Mouse (Mus musculus) liver, embryonic 15.5 days (tissue): ENCODE data around the gene Hoxd11. TPM values are rescaled to one million over a fixed set of nuclear protein-coding genes. Genes with fewer than 3 reads are reported as not detected.
A peak's percentile ranks its signal among the peaks of the same experiment; 100 is the strongest.

ENCODE experiments used
- ATAC-seq: fragments of 200-750 bp; cut with Nextera tagmentation; 2 replicates; pipeline ENCODE4 v1.8.0; 2017; ENCODE audit warnings: moderate number of reproducible peaks, mild to moderate bottlenecking, moderate library complexity; ENCODE audit not compliant: insufficient read depth
- H3K27ac ChIP-seq: fragments of 300-500 bp; sonication (generic); replicated peaks from 2 replicates; pipeline ENCODE4 v1.5.1; 2015; ENCODE audit warnings: mild to moderate bottlenecking, inconsistent platforms
- H3K27me3 ChIP-seq: fragments of 300-500 bp; sonication (generic); 2 replicates; pipeline ENCODE4 v1.6.1; 2015; ENCODE audit warnings: mild to moderate bottlenecking, inconsistent platforms
- H3K36me3 ChIP-seq: fragments of 300-500 bp; sonication (generic); replicated peaks from 2 replicates; pipeline ENCODE4 v1.6.1; 2015; ENCODE audit warnings: moderate library complexity, mild to moderate bottlenecking, inconsistent platforms
- H3K4me1 ChIP-seq: fragments of 300-500 bp; sonication (generic); replicated peaks from 2 replicates; pipeline ENCODE4 v1.6.1; 2015; ENCODE audit warnings: inconsistent platforms
- H3K4me2 ChIP-seq: fragments of 300-500 bp; sonication (generic); 2 replicates; pipeline ENCODE4 v1.6.1; 2015; ENCODE audit warnings: moderate library complexity, mild to moderate bottlenecking, inconsistent platforms
- H3K4me3 ChIP-seq: fragments of 300-500 bp; sonication (generic); replicated peaks from 2 replicates; pipeline ENCODE4 v1.5.1; 2015; ENCODE audit warnings: mild to moderate bottlenecking, inconsistent platforms
- H3K9ac ChIP-seq: fragments of 300-500 bp; sonication (generic); 2 replicates; pipeline ENCODE4 v1.6.1; 2015; ENCODE audit warnings: moderate library complexity, mild to moderate bottlenecking, inconsistent platforms
- H3K9me3 ChIP-seq: fragments of 300-500 bp; sonication (generic); replicated peaks from 2 replicates; pipeline ENCODE4 v1.6.1; 2016; ENCODE audit warnings: inconsistent platforms
- WGBS: fragments of 180-500 bp; shearing (Covaris S2); methylation state at CpG from one replicate; pipeline ENCODE4 v1.1.7; 2015; ENCODE audit warnings: mixed read lengths; ENCODE audit not compliant: insufficient replicate concordance; 5-methylcytosine and 5-hydroxymethylcytosine counted together
- polyA plus RNA-seq: library from polyadenylated mRNA; unstranded; fragments of >200 nt; fragmentation: Nextera tagmentation; extraction: Ambion mirVana; gene quantifications from 2 replicates; pipeline ENCODE4 v1.2.1, GENCODE M21; 2015

Hoxd11 gene
- polyA plus RNA-seq, 1 experiment from 2014 or later: not detected

- no peak for ATAC-seq
- Histone ChIP-seq H3K9ac (no peak overlapping the region), H3K27me3 (peaks cover 100% of the 10 kb centered on the region), H3K36me3 (no peaks in the 10 kb centered on the region), H3K27ac (no peak overlapping the region), H3K4me2 (no peak overlapping the region), H3K4me1 (no peaks in the 10 kb centered on the region), H3K9me3 (no peaks in the 10 kb centered on the region), H3K4me3 (no peak overlapping the region)
- 2% methylated on average over 35 of the region's 35 CpGs for WGBS
Observed at GRCm38 (mm10) chr2:74691995-74692807, 12.8 kb downstream of the Hoxd11 start.

DNA sequence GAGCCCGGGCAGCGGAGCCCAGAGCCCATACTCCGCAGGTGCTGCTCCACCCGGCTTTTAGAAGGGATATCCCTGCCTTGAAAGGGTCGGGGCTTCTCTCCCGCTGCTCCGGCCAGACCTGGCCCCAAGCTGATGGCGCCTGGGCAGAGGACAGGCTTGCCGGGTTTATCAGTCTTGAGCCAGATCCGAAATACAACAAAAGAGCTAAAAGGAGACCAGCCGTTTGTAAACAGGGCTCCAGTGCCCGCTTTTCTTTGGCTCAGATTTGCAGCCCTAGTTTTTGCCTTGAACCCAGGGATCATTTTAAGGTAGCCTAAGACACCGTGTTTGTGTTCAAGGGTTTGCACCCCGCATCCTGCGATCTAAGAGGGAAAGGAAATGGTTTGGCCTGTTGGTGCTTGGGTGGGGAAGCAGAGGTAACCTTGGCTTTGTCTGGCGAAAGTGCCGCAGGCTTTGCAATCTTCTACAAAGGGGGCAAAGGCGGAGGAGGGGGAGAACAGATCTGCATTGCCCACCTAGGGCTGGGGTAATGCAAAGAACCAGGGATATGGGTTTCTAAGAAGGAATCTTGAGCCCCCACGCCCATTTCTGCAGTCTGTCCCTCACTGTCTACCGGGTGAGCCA is 13.6 kb downstream of the Hoxd11 start:
- Histone ChIP-seq H3K4me3 (no peak overlapping the region), H3K9me3 (no peaks in the 10 kb centered on the region), H3K4me2 (no peak overlapping the region), H3K36me3 (no peaks in the 10 kb centered on the region), H3K27ac (no peak overlapping the region), H3K9ac (no peak overlapping the region), H3K4me1 (peaks cover 5% of the 10 kb centered on the region), H3K27me3 (peaks cover 100% of the 10 kb centered on the region)
- no peak for ATAC-seq
- 2% methylated on average over 20 of the region's 20 CpGs for WGBS

GRCm38 (mm10) chr2:74693432-74693827 is 14.1 kb downstream of the Hoxd11 start:
- Histone ChIP-seq H3K36me3 (no peaks in the 10 kb centered on the region), H3K4me1 (peaks cover 6% of the 10 kb centered on the region), H3K9me3 (no peaks in the 10 kb centered on the region), H3K27ac (no peak overlapping the region), H3K4me2 (no peak overlapping the region), H3K27me3 (peaks cover 100% of the 10 kb centered on the region), H3K9ac (no peak overlapping the region), H3K4me3 (no peak overlapping the region)
- ATAC-seq: no peak
- 17% methylated on average over 4 of the region's 4 CpGs for WGBS

GRCm38 (mm10) chr2:74694066-74694465 is 14.7 kb downstream of the Hoxd11 start:
- Histone ChIP-seq H3K4me3 (no peak overlapping the region), H3K36me3 (no peaks in the 10 kb centered on the region), H3K27me3 (peaks cover 100% of the 10 kb centered on the region), H3K9me3 (no peaks in the 10 kb centered on the region), H3K9ac (no peak overlapping the region), H3K4me1 (peaks cover 6% of the 10 kb centered on the region), H3K4me2 (no peak overlapping the region), H3K27ac (no peak overlapping the region)
- WGBS: 3% methylated on average over 16 of the region's 16 CpGs
- no peak for ATAC-seq

DNA sequence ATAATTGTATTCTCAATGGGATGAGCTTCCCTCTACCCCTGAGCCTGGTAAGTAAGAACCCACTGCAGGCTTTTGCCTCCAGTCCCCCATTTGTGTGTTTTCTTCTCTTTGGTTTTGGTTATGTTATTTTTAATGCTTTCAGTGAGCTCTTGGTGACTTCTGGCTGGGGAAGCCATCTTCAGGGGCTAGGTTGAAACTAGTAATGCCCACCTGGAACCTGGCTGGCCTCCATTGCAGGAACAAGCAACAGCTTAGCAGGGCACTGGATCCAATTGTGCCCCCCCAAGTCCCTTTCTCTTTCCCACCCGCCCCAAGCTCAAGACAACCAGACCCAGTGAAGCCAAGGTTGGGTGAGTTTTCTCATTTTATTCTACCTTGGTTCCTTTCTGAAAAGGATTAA is 16.0 kb downstream of the Hoxd11 start:
- ATAC-seq: no peak
- Histone ChIP-seq H3K9me3 (no peaks in the 10 kb centered on the region), H3K9ac (no peak overlapping the region), H3K4me1 (peaks cover 6% of the 10 kb centered on the region), H3K27ac (no peak overlapping the region), H3K36me3 (no peaks in the 10 kb centered on the region), H3K4me2 (no peak overlapping the region), H3K4me3 (no peak overlapping the region), H3K27me3 (peaks cover 100% of the 10 kb centered on the region)
- 5% methylated on average over 1 of the region's 1 CpGs for whole genome bisulfite sequencing

DNA sequence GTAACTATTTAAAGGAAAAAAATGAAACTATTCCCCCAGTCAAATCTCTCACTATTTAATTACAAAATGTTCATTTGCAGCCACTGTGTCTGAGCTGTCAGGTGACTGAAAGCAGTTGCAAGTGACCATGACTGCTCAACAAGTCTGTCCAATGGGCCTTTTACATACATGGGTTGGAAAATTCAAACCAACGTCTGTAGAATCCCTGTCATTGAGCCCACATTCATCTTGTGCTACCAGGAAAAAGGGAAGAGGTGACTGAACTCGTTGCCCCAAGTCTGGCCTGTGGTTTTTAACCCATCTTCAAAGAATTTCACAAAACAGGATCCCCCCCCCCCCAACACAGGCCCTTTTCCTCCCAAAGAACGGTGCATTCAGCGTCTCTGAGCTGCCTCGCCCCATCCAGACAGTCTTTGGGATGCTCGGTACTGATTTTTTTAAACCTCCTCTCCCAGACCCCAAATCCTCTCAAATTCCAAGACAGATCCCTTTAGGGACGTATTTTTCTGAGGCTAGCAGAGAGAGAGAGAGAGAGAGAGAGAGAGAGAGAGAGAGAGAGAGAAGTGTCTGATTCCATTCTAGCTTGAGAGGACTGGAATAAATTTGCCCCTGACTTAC is 16.6 kb downstream of the Hoxd11 start:
- 5% methylated on average over 7 of the region's 7 CpGs for WGBS
- Histone ChIP-seq H3K4me1 (peaks cover 6% of the 10 kb centered on the region), H3K4me3 (no peak overlapping the region), H3K27me3 (peaks cover 100% of the 10 kb centered on the region), H3K9ac (no peak overlapping the region), H3K27ac (no peak overlapping the region), H3K4me2 (no peak overlapping the region), H3K9me3 (no peaks in the 10 kb centered on the region), H3K36me3 (no peaks in the 10 kb centered on the region)
- ATAC-seq: no peak

DNA sequence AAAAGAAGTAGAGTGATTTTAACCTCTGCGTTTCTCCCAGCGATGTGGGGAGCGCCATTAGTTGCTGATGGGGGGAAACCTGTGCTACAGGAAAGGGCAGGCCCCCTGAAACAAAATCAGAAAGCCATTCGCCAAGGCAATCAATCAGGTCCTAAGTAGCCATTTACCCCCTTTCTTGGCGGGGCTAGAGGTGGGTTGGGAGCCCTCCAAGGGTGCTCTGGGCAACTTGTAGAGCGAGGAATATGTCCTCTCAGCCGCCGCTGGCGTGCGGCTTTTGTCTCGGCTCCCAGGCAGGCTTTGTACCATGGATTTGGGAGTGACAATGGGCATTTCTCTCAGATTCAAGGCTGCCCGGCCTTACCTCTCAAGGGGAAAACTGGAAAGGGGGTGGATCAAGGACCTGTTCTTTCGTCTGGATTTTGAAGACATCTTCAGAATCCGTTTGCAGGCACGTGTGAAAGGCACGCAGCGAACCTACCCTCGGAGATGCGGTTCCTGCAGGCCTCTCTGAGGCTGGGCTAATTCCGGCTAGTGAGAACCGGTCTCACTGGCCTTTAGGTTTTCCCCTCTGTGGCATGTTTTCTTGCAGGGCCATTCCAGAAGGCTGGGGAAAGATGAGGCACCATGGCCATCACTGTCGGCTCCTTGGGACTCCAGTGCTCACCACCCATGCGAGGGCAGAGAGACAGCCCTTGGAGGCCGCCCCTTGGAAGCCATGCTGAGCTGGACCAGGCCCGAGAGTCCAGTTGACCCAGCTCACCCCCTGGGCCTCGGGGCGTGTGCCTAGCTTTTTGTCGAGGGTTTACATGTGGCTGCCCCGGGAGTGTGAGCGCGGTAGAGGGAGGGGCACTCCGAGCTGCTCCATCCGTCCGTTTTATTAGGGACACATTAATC is 17.3 kb downstream of the Hoxd11 start:
- WGBS: 4% methylated on average over 34 of the region's 34 CpGs
- Histone ChIP-seq H3K4me2 (no peak overlapping the region), H3K9me3 (no peaks in the 10 kb centered on the region)

GRCm38 (mm10) chr2:74697567-74698121 is 18.3 kb downstream of the Hoxd11 start, which contains the start of gene Hoxd9:
Gene Hoxd9, plus strand, starts transcription at chr2:74697727.
- no peak for ATAC-seq
- Histone ChIP-seq H3K9ac (no peak within 1 kb of the TSS), H3K27me3 (peaks cover 100% of the 10 kb centered on the region), H3K4me3 (peak within 1 kb of the TSS; percentile 30), H3K4me2 (peak within 1 kb of the TSS; percentile 55), H3K36me3 (no peaks in the 10 kb centered on the region), H3K9me3 (no peaks in the 10 kb centered on the region), H3K4me1 (peaks cover 6% of the 10 kb centered on the region), H3K27ac (no peak within 1 kb of the TSS)
- WGBS: under 1% methylated on average over 43 of the region's 43 CpGs

More for the DNA sequence above, 17.3 kb downstream of the Hoxd11 start:
- H3K27ac ChIP-seq: no peak overlapping the region
- no peak for ATAC-seq
- no peaks in the 10 kb centered on the region for H3K36me3 ChIP-seq
- H3K27me3 ChIP-seq: peaks cover 100% of the 10 kb centered on the region
- no peak overlapping the region for H3K9ac ChIP-seq
- H3K4me1 ChIP-seq: peaks cover 6% of the 10 kb centered on the region
- H3K4me3 ChIP-seq: no peak overlapping the region

GRCm38 (mm10) chr2:74698201-74699052 is 19.1 kb downstream of the Hoxd11 start:
- no peak for ATAC-seq
- WGBS: 1% methylated on average over 84 of the region's 86 CpGs
- H3K4me3 ChIP-seq: peak overlapping the region; percentile 30
- no peak overlapping the region for H3K9ac ChIP-seq
- peaks cover 6% of the 10 kb centered on the region for H3K4me1 ChIP-seq
- H3K27ac ChIP-seq: no peak overlapping the region
- H3K4me2 ChIP-seq: peak overlapping the region; percentile 55
- H3K27me3 ChIP-seq: peaks cover 100% of the 10 kb centered on the region
- no peaks in the 10 kb centered on the region for H3K36me3 ChIP-seq
- H3K9me3 ChIP-seq: no peaks in the 10 kb centered on the region

- H3K9ac ChIP-seq: no peak overlapping the region
- WGBS: 4% methylated on average over 17 of the region's 17 CpGs
Observed at GRCm38 (mm10) chr2:74699053-74699430, 19.7 kb downstream of the Hoxd11 start.

More at GRCm38 (mm10) chr2:74699053-74699430, 19.7 kb downstream of the Hoxd11 start:
- no peak overlapping the region for H3K4me2 ChIP-seq
- no peak overlapping the region for H3K27ac ChIP-seq
- no peak overlapping the region for H3K4me3 ChIP-seq
- H3K4me1 ChIP-seq: peaks cover 6% of the 10 kb centered on the region
- no peaks in the 10 kb centered on the region for H3K36me3 ChIP-seq
- peaks cover 100% of the 10 kb centered on the region for H3K27me3 ChIP-seq
- ATAC-seq: no peak
- no peaks in the 10 kb centered on the region for H3K9me3 ChIP-seq
